Mouse (Mus musculus) G1E (cell line): ENCODE measurements around the gene Pm20d2. TPM values are rescaled to one million over a fixed set of nuclear protein-coding genes. Genes with fewer than 3 reads are reported as not detected.

Experiments used
- ATAC-seq: 2 replicates; pipeline ENCODE4 v1.8.0; 2016; ENCODE audit warnings: mild to moderate bottlenecking; ENCODE audit not compliant: insufficient number of reproducible peaks, poor library complexity, low FRiP score, severe bottlenecking; ENCODE audit errors: extremely low read depth
- DNase-seq: peaks from one replicate; pipeline ENCODE4 v3.0.0; 2012; ENCODE audit warnings: low spot score
- H3K27me3 ChIP-seq: 2 replicates; pipeline ENCODE4 v1.6.1; 2012; ENCODE audit warnings: mild to moderate bottlenecking, low read length, inconsistent platforms; ENCODE audit not compliant: insufficient read depth
- H3K36me3 ChIP-seq: replicated peaks from 2 replicates; pipeline ENCODE3; 2012; ENCODE audit warnings: mild to moderate bottlenecking, inconsistent platforms
- H3K4me1 ChIP-seq: 2 replicates; pipeline ENCODE4 v1.6.1; 2012; ENCODE audit warnings: low read depth, low read length, inconsistent platforms, mixed read lengths; ENCODE audit not compliant: insufficient read depth
- H3K4me3 ChIP-seq: 2 replicates; pipeline ENCODE4 v1.5.1; 2012; ENCODE audit warnings: low read depth, mild to moderate bottlenecking, inconsistent platforms, low read length, moderate library complexity, mixed read lengths
- H3K9me3 ChIP-seq: replicated peaks from 2 replicates; pipeline ENCODE4 v1.6.1; 2012; ENCODE audit warnings: inconsistent platforms
- CTCF ChIP-seq: IDR thresholded peaks from 2 replicates; pipeline ENCODE4 v1.5.1; 2012; ENCODE audit warnings: low read depth, low read length, inconsistent platforms, mixed read lengths
- GATA1 ChIP-seq: IDR thresholded peaks from 2 replicates; pipeline ENCODE4 v1.6.1; 2012; ENCODE audit warnings: borderline replicate concordance, low read length, inconsistent platforms, mixed read lengths
- GATA2 ChIP-seq: IDR thresholded peaks from 2 replicates; pipeline ENCODE4 v1.6.1; 2012; ENCODE audit warnings: low read depth, low read length, inconsistent platforms, borderline replicate concordance
- POLR2AphosphoS5 ChIP-seq: IDR thresholded peaks from 2 replicates; pipeline ENCODE4 v1.6.1; 2012; ENCODE audit warnings: low read depth, low read length, inconsistent platforms; ENCODE audit not compliant: insufficient replicate concordance
- TAL1 ChIP-seq: conservative IDR thresholded peaks from 2 replicates; pipeline ENCODE4 v1.6.1; 2012; ENCODE audit warnings: low read depth, low read length, inconsistent platforms, mixed read lengths
- polyA plus RNA-seq: library from polyadenylated mRNA; stranded (reverse); fragments of >175 nt; gene quantifications from 2 replicates; pipeline ENCODE4 v1.2.3, GENCODE M21; 2012
- total RNA-seq, 2 experiments: library from RNA; stranded (forward) in 1 of 2; stranded (reverse) in 1 of 2; fragments of 200-1000 nt in 1 of 2; fragments of >200 nt in 1 of 2; fragmentation: Nextera tagmentation in 1 of 2; gene quantifications; 2 replicates each; pipeline ENCODE4 v1.2.3; 2014 to 2017

Gene Pm20d2
- total and polyA plus RNA-seq, 3 experiments, result not detected

DNA sequence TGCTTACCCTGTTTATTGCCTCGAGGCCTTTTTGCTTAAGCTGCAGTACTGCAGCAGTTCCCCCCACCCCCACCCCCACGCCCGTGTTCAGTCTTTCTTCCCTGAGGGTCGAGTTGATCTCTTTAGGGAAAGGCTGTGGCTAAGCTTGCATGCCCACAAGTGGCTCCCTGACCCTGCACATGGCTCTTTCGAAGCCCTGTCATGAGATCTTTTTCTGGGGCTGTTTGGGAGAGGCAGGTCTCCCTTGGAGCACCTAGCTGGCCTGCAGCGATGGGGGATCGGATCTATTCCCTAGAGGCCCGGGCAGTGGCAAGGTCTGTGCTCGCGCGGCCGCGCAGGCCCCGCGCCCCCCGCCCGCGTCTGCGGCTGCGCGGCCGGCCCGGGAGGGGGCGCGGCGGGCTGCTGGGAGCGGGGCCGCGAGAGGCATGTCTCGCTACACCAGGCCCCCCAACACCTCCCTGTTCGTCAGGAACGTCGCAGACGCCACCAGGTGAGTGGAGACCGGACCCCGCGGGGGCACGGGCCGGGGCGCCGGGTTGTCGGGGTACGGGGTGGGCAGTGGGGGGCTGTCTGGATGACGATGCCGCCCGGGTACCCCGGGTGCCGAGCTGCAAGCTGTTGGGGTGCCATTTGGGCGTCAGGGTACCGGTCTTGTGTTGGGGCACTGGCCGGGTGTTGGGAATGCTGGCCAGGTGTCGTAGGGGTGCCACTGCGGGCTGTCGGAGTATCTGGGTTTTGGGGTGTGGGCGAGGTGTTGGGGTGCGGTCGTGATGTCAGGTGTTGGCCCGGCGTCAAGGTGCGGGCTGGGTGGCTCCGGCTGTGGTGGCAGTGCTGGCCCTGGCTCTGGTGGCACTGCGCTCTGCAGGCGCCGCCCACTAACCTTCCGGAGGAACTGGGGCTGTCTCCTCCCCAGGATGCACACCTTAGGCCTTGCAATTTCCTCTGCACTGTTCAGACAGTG is 19.6 kb upstream of the Pm20d2 start, which contains the start of gene Srsf12:
Gene Srsf12, plus strand, starts transcription at position 111 of the 961 bp plus-strand sequence.
- Histone ChIP-seq H3K36me3 (no peaks in the 10 kb centered on the region), H3K4me3 (no peak within 1 kb of the TSS), H3K4me1 (no peaks in the 10 kb centered on the region), H3K9me3 (0 out of 2 replicates have a peak, but pooled peaks cover 3% of the 10 kb centered on the region), H3K27me3 (peaks cover 4% of the 10 kb centered on the region; the same call in 1 of the 2 replicates)
- ATAC-seq, result no peak
- DNase-seq, result no peak
- TF ChIP-seq CTCF (no peak), TAL1 (no peak), GATA2 (no peak), POLR2AphosphoS5 (no peak), GATA1 (no peak)

DNA sequence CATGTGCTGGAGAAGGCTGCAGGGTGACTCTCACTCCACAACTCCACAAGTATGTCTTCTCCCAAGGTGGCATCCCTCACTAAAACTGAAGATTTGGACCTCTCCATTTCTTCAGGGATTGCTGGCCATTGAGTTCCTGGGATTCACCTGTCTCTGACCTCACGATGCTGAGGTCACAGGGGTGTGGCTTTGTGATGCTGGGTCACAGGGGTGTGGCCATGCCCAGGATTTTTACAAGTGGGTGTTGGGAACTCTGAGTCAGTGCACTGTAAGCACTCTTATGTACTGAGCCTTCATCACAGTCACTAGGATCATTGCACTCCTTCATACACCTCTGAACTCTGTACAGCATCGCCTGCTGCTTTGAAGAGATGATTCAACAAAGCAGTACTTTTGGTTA is 18.0 kb upstream of the Pm20d2 start:
- TF ChIP-seq GATA2, result no peak
- no peak for TF ChIP-seq TAL1
- TF ChIP-seq POLR2AphosphoS5, result no peak
- no peak for TF ChIP-seq GATA1
- TF ChIP-seq CTCF, result no peak
- no peak for DNase-seq
- Histone ChIP-seq H3K9me3 (no peaks in the 10 kb centered on the region), H3K4me3 (no peak overlapping the region), H3K36me3 (no peaks in the 10 kb centered on the region), H3K4me1 (no peaks in the 10 kb centered on the region), H3K27me3 (peaks cover 4% of the 10 kb centered on the region; the same call in 1 of the 2 replicates)
- no peak for ATAC-seq

DNA sequence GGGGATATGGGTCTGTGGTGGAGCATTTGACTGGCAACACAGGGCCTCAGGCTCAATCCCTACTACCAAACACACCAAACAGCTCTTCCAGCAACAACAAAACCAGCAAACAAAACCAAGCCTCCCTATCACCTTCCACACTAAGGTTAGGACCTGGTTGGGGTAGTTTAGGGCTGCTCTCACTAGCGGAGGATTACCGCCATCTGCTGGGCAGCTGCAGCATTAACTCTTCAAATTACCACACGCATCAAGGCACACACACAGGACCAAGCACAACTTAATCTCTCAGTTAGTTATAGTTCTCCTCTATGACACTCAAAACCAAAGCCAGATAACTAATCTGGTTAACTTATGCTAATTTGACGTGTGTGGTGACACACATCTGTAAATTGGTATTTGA is 15.1 kb upstream of the Pm20d2 start:
- H3K4me3 ChIP-seq, result no peak overlapping the region
- H3K4me1 ChIP-seq, result no peaks in the 10 kb centered on the region
- no peaks in the 10 kb centered on the region for H3K36me3 ChIP-seq
- TF ChIP-seq CTCF (peak; percentile 80), POLR2AphosphoS5 (no peak), GATA1 (no peak), GATA2 (no peak), TAL1 (no peak)
- DNase-seq (peak; percentile 45), ATAC-seq (peak; percentile 40; the same call in 1 of the 2 replicates)
- H3K9me3 ChIP-seq, result no peaks in the 10 kb centered on the region
- peaks cover 4% of the 10 kb centered on the region; the same call in 1 of the 2 replicates for H3K27me3 ChIP-seq

DNA sequence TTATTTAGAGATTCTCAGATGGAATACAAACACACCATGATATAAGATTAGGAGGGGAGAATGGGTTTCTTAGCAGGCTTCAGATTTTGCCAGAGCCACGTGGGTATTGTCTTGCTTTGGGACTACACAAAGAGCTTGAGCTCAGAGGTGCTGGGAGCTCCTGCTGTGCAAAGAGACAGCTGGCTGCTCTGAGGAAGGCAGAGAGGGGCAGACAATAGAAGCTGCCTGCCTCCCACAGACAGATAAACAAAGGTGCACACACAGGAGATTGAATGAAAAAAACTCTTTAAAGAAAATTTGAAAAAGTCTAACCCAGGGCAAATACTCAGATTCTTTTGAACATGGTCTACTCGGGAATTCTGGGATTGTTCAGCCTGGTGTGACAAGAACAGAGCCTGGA is 8.6 kb upstream of the Pm20d2 start:
- Histone ChIP-seq H3K36me3 (no peaks in the 10 kb centered on the region), H3K4me1 (no peaks in the 10 kb centered on the region), H3K27me3 (peaks cover 5% of the 10 kb centered on the region), H3K4me3 (no peak overlapping the region), H3K9me3 (no peaks in the 10 kb centered on the region)
- no peak for ATAC-seq
- no peak for TF ChIP-seq GATA1
- DNase-seq, result no peak

DNA sequence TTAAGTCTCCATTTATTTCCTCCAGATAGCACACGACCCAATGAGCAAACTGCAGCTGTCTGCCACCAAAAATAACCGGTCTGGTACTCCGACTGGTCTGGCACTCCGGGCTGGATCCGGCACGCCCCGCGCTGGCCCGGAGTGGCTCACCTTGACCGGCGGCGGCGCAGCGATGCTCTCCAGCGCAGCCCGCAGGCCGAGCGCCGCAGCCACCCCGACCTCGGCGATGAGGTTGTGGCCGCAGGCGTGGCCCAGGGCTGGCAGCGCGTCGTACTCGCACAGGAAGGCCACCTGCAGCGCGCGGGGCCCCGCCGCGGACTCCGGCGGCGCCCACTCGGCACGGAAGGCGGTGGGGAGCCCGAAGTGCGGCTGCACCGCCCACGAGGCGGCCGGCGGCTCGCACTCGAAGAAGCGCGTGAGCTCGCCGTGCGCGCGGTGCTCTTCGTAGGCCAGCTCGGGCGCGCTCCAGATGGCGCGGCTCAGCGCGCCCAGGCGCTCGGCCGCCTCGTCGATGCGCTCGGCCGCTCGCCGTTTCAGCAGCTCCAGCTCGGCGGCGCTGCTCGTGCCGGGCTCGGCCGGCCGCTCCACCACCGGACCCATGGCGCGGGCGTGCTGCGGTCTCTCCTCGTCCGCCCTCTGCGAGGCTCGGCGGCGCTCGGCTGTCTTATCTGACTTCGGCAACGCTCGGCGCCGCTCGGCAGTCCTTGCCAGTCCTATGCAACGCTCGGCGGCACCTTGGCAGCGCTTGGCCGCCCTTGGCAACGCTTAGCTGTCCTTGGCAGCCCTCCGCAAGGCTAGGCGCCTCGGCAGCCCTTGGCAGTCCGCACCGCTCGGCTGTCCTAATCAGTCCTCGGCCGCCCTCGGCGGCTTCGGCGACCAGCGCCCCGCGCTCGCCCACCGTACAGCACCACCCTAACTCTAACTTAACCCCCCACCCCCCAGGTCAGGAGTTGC is 479 bp downstream of the Pm20d2 start:
- ATAC-seq, result no peak

DNA sequence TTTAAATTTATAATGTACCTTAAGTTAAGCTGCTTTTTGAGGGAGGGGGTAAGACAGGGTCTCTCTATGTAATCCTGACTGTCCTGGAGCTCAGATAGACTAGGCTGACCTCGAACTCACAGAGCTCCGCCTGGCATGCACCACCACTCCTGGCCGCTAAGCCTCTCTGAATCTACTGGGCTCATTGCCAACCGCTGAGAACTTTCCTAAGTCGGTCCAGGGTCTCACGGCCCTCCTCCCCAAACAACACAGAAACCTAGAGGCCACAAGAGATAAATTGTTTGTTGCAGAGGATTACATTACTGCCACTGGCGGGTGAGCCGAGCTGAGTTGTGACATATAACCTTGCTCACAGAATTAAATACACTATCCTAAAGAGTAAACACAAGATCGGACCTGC is 1.4 kb downstream of the Pm20d2 start:
- H3K9me3 ChIP-seq, result peaks cover 10% of the 10 kb centered on the region
- peaks cover 6% of the 10 kb centered on the region; the same call in 1 of the 2 replicates for H3K27me3 ChIP-seq
- no peak for TF ChIP-seq CTCF
- no peak for DNase-seq
- H3K4me3 ChIP-seq, result no peak overlapping the region
- H3K4me1 ChIP-seq, result no peaks in the 10 kb centered on the region
- no peak for ATAC-seq
- no peaks in the 10 kb centered on the region for H3K36me3 ChIP-seq

More for the DNA sequence above, 479 bp downstream of the Pm20d2 start:
- Histone ChIP-seq H3K36me3 (no peaks in the 10 kb centered on the region), H3K27me3 (peaks cover 3% of the 10 kb centered on the region; the same call in 1 of the 2 replicates), H3K4me3 (no peak overlapping the region; the same call in 1 of the 2 replicates), H3K9me3 (peaks cover 10% of the 10 kb centered on the region), H3K4me1 (no peaks in the 10 kb centered on the region)
- TF ChIP-seq POLR2AphosphoS5 (no peak), GATA2 (no peak), CTCF (no peak), GATA1 (no peak), TAL1 (no peak)
- no peak for DNase-seq
